ENCODE assay signal across 8 mouse cellular contexts in the genomic region with DNA sequence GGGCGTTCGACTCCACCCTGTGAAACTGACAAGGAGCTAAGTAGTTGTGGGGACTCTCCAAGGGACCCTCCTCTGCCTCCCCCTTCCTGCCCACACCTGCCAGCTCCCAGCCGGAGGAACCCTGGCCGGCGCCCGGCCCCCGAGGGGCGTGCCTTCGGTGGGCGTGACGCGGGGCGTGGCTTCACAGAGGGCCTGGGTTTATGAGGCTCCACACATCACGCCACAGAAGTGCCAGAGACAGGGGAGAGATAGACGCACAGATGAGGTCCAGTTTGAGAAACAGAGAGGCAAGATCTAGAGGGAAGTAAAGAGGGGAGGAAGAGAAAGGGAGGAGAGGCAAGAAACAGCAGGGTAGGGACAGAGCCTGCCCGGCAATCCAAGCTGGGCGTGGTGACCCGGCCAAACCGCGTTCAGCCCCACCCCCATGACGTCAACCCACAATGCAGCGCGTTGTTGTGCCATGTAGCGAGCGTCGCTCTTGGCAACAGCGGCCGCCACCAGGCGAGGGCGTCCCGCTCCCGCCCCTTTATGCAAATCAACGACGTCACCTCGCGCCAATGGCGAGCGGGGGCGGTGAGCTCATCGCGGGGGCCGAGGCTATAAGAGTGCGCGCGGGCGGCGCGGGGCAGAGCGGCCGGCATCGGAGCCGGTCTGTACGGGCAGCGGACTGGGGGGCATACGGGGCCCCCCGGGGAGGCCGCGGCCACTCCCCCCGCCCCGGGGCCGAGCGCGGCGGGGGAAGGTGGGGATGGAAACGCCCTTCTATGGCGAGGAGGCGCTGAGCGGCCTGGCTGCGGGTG. TPM values are rescaled to one million over a fixed set of nuclear protein-coding genes. Genes with fewer than 3 reads are reported as not detected.
DNase-seq lines count a peak whose midpoint lies in the region; ATAC-seq lines count a peak whose summit lies in the region.

Gene Jund (plus strand): TSS at position 640 of the 800 bp plus-strand sequence.

- intact Hi-C loops in gastrocnemius, postnatal 14 days (cut with DNase I; ENCODE audit: low total_unique reads) = no loop called here
- intact Hi-C loops in left cerebral cortex, postnatal 10 days (cut with DNase I) = no loop called here

- peak; percentile 100 for DNase-seq in adipocyte (ENCODE audit: low spot score)
- peak; percentile 100 for DNase-seq in embryo, embryonic 10 days (ENCODE audit: low spot score)
- peak; percentile 99 for DNase-seq in gastrocnemius, postnatal 14 days
- DNase-seq in left cerebral cortex, postnatal 10 days (ENCODE audit: extremely low spot score in 1 of 2, low spot score in 2 of 2) = peak; percentile 98 to 100
- peak; percentile 99 for DNase-seq in right cerebral cortex, postnatal 25 days
- peak; percentile 99 to 100 for DNase-seq in urinary bladder, postnatal 4 days (ENCODE audit: low spot score in 2 of 2)

- ATAC-seq in inflammation-experienced regulatory T-cells, adult 6 months = peak; percentile 71
- peak; percentile 72 for ATAC-seq in megakaryocyte-erythroid progenitor cell, adult 5-6 weeks (replicated peaks; ENCODE audit: low FRiP score, low TSS enrichment, poor library complexity, severe bottlenecking)

RNA-seq across cellular contexts. Expression of gene Jund, which starts in this region (rescaled TPM):
- 10 to 100 TPM; 73.5 to 87.4 TPM for total RNA-seq in gastrocnemius, postnatal 14 days (2021)
- polyA plus RNA-seq in inflammation-experienced regulatory T-cells, adult 6 months (2017; shearing (Covaris generic)) = 10 to 100 TPM; 13.9 to 23.2 (median 16.6) TPM
- 100 to 1,000 TPM; 147 to 149 TPM for total RNA-seq in left cerebral cortex, postnatal 10 days (2021)
- 18.8 and 34.4 TPM in 2 replicates for total RNA-seq in megakaryocyte-erythroid progenitor cell, adult 5-6 weeks (2014; fragmentation: Nextera tagmentation)
- total RNA-seq in megakaryocyte-erythroid progenitor cell, adult 5-6 weeks (2017) = 44.8 and 48.7 TPM in 2 replicates

Comparison
In these comparisons a context has a peak if more than half of its experiments do, and no peak if none do; other contexts are left out.
1. Peak in every context shown above with its lines: DNase-seq and ATAC-seq.